Mouse (Mus musculus) embryo, embryonic 11 days (tissue): ENCODE measurements around the gene Ndufaf8.

Source experiments
- DNase-seq: peaks from one replicate; pipeline ENCODE4 v3.0.0-alpha.2; 2015

Gene Ndufaf8

GRCm38 (mm10) chr11:120136796-120137624 is 38.3 kb downstream of the Ndufaf8 start:
- DNase-seq = no peak

- DNase-seq = no peak
Measured at GRCm38 (mm10) chr11:120137625-120138004, 38.9 kb downstream of the Ndufaf8 start.

- no peak for DNase-seq
Measured at GRCm38 (mm10) chr11:120139309-120139731, 40.6 kb downstream of the Ndufaf8 start.

GRCm38 (mm10) chr11:120140255-120140654 is 41.5 kb downstream of the Ndufaf8 start:
- no peak for DNase-seq

- DNase-seq = no peak
Measured at GRCm38 (mm10) chr11:120142601-120143051, 43.9 kb downstream of the Ndufaf8 start.

GRCm38 (mm10) chr11:120143708-120144497 is 45.2 kb downstream of the Ndufaf8 start:
- DNase-seq = no peak

GRCm38 (mm10) chr11:120148201-120148855 is 49.6 kb downstream of the Ndufaf8 start:
- DNase-seq = no peak

GRCm38 (mm10) chr11:120149510-120150200 is 50.9 kb downstream of the Ndufaf8 start:
- no peak for DNase-seq
